Mouse (Mus musculus): ENCODE data around the gene Tmem9.

DNA sequence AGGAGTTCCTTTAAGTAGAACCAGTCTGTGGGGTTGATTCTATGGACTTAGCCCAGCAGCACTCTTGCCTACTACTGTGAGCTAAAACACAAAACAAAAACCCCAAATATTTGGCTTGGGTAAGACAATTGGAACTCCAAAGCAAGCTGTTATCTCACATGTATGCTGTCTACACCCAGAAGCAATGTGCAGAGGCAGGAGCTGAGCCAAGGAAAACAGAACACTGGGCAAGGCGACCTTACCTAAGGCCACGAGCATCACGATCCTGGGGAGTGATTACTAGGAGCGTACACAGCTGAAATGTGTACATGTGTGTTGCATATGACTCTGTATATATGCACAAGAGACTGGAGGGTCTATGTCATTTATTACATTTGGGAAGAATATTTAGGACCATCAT, 5.6 kb downstream of the Tmem9 start:
- TF ChIP-seq POLR2A (IDR thresholded peaks at IDR 0.05; ENCODE audit: borderline replicate concordance, low read depth, low read length): no peak
- TF ChIP-seq CTCF (IDR thresholded peaks at IDR 0.05; ENCODE audit: low read depth, low read length): no peak
